Mouse (Mus musculus): ENCODE results near the gene Atp5e.
A peak's percentile ranks its signal among the peaks of the same experiment; 100 is the strongest.

Gene Atp5e

GRCm38 (mm10) chr2:174463789-174464523, at the start of gene Atp5e:
Atp5e (minus strand) TSS chr2:174464105.
- DNase-seq = peak; percentile 99

- DNase-seq = no peak
Measured at GRCm38 (mm10) chr2:174509825-174510224, 45.9 kb upstream of the Atp5e start.

DNA sequence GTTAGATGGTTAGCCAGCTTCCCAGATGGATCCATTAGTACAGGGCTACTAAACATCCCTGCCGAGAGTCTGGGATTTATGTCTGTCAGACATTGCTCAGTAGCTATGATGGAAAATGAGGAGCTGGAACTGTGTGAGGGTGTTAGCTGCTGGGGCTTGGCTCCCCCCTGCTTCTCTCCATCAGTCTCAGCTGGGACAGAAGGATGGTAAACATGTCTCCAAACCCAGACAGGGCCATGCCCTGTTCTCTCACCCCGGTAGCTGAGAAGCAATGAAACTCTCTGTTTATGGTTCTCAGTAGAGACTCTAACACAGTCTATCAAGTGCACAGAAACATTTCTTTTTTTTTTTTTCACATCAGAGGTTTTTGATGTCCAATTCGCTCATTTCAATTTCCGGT, 44.1 kb upstream of the Atp5e start:
- no peak for DNase-seq

GRCm38 (mm10) chr2:174502831-174503460, 39.0 kb upstream of the Atp5e start:
- DNase-seq = peak; percentile 48

GRCm38 (mm10) chr2:174502321-174502720, 38.4 kb upstream of the Atp5e start:
- no peak for DNase-seq

DNA sequence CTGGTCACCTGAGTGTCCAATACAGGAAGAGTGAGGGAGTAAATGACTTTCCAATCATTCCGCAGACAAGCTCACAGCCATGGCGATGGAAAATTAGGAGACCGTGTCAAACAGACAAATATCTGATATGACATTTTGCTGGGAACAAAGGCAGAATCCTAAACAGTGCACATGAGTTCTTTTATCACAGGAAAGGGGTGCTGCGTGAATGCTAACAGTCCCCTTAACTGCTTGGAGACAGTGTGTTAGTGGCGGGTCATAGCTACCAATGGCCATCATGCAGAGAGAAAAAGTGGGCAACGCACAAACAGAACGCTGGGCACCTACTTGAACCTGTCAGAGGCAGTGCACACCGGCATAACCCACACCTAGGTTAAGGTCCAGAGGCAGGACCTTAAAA, 37.6 kb upstream of the Atp5e start:
- DNase-seq = no peak

GRCm38 (mm10) chr2:174500814-174501503, 37.1 kb upstream of the Atp5e start:
- DNase-seq = no peak

GRCm38 (mm10) chr2:174492858-174493257, 29.0 kb upstream of the Atp5e start:
- peak; percentile 33 for DNase-seq

DNA sequence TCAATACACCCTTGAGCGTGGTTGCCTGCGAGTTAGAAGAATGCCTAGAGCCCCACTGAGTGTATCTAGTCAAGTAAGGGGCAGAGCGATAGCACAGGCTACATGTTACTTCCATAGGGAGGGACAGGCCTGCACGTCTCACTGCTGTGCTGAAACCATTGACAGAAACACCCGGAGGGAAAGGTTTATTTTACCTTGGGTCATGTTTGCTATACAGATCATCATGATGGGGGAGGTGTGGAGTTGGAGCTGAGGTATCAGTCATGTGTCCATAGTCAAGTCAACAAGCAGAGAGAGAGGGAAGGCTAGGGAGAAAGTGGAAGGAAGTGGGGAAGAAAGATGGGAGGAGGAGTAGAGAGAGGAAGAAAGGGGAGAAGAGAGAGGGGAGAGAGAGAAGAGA, 23.1 kb upstream of the Atp5e start:
- DNase-seq = no peak

DNA sequence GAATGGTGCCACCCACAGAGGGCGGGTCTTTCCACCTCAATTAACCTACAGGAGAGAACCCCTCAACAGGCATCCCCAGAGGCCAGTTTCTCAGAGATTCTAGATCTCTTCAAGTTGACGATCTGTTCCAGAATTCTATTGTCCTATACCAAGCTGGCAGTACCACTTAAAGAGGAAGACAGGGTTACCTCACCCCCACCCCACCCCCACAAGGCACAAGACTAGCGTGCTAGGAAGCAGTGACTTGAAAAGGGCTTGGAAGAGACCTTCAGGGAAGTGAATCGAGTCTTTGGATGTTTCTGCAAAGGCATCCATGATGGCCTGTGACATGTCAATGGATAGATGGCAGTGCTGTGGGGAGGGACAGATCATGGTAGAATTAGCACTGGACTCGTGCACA, 14.8 kb upstream of the Atp5e start:
- DNase-seq = no peak

GRCm38 (mm10) chr2:174477543-174478319, 13.8 kb upstream of the Atp5e start:
- no peak for DNase-seq

- DNase-seq = no peak
Measured at GRCm38 (mm10) chr2:174473550-174473927, 9.6 kb upstream of the Atp5e start.

GRCm38 (mm10) chr2:174472818-174473549, 9.1 kb upstream of the Atp5e start, which contains the start of gene Prelid3b:
Prelid3b (minus strand) TSS chr2:174473081.
- peak; percentile 99 for DNase-seq

DNA sequence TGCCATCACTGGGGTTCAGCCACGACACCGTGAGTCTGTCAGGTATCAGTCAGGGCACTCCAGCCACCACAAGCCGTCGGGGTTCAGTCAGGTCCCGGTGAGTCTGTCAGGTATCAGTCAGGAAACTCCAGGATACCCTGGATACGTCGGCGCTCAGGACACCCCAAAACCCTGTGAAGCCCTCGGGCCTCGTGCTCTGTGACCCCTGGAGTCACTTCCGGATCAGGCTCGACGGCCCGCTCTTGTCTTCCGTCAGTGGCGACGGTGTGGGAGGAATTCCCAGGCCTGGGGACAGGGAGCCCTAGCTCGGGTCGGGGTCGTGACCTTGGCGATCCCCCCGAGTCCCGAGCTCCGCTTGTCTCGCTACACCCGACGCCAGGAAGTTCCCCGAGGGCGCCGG, 8.5 kb upstream of the Atp5e start:
- no peak for DNase-seq

GRCm38 (mm10) chr2:174470786-174471405, 7.0 kb upstream of the Atp5e start:
- DNase-seq = no peak

GRCm38 (mm10) chr2:174470333-174470732, 6.4 kb upstream of the Atp5e start:
- DNase-seq = no peak

- no peak for DNase-seq
Measured at GRCm38 (mm10) chr2:174463370-174463769, 535 bp downstream of the Atp5e start.

- DNase-seq = no peak
Measured at GRCm38 (mm10) chr2:174459365-174459764, 4.5 kb downstream of the Atp5e start.

DNA sequence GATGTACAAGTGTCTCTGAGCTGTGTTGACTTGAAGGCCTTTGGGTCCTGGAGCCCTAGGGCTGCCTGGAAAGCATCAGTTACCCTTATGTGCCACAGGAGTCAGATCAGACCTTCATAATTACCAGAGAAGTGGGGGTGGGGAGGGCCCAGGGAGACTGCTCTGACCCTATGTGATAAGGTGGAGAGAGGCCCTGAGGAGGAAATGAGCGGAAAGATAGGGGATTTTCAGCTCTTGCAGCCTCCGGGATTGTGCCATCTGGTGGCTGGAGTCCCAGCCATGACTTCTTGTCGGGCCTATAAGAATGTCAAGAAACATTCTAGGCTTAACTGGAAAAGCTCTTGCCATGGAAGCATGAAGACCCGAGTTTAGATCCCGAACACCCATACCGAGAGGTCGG, 10.2 kb downstream of the Atp5e start:
- DNase-seq = no peak

GRCm38 (mm10) chr2:174450353-174450752, 13.6 kb downstream of the Atp5e start, which contains the start of gene Tubb1:
Tubb1 (plus strand) TSS chr2:174450695.
- DNase-seq = no peak

GRCm38 (mm10) chr2:174448405-174448804, 15.5 kb downstream of the Atp5e start:
- no peak for DNase-seq

DNA sequence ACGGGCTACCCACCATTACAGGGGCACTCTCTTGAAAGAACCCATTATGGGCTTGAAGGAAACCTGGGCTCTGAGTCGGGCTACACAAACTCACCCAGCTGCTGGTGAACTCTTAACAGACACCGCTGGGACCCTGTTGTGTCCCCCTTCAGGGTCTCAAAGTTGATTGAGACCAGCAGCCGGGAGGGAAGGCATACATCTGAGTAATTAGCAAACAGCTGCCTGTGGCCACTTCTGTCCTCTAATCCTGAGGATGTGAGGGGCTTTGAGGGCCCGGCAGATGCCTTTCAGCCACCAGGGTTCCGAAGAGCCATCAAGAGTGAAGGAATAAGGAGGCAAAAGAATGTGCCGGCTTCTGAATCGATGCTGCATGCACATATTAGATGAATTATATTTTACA, 17.0 kb downstream of the Atp5e start:
- DNase-seq = no peak

All from right cerebral cortex, adult 18-20 months (tissue).